Mouse (Mus musculus) lung, embryonic 15.5 days (tissue): Measurements from ENCODE around the gene Pnpla1. TPM values are rescaled to one million over a fixed set of nuclear protein-coding genes. Genes with fewer than 3 reads are reported as not detected.

Source experiments
- ATAC-seq: fragments of 200-750 bp; cut with Nextera tagmentation; 2 replicates; pipeline ENCODE4 v1.8.0; 2017; ENCODE audit warnings: moderate number of reproducible peaks, borderline replicate concordance; ENCODE audit not compliant: low FRiP score, low TSS enrichment; ENCODE audit errors: extremely low read depth
- H3K27ac ChIP-seq: fragments of 300-500 bp; sonication (generic); 2 replicates; pipeline ENCODE4 v1.5.1; 2015; ENCODE audit warnings: moderate library complexity, mild to moderate bottlenecking, inconsistent platforms
- H3K27me3 ChIP-seq: fragments of 300-500 bp; sonication (generic); 2 replicates; pipeline ENCODE4 v1.6.1; 2015; ENCODE audit warnings: inconsistent platforms
- H3K36me3 ChIP-seq: fragments of 300-500 bp; sonication (generic); 2 replicates; pipeline ENCODE4 v1.6.1; 2015; ENCODE audit warnings: inconsistent platforms
- H3K4me1 ChIP-seq: fragments of 300-500 bp; sonication (generic); 2 replicates; pipeline ENCODE4 v1.6.1; 2015; ENCODE audit warnings: inconsistent platforms
- H3K4me2 ChIP-seq: fragments of 300-500 bp; sonication (generic); 2 replicates; pipeline ENCODE4 v1.6.1; 2015; ENCODE audit warnings: inconsistent platforms, mild to moderate bottlenecking, moderate library complexity
- H3K4me3 ChIP-seq: fragments of 300-500 bp; sonication (generic); 2 replicates; pipeline ENCODE4 v1.5.1; 2015; ENCODE audit warnings: mild to moderate bottlenecking, inconsistent platforms
- H3K9ac ChIP-seq: fragments of 300-500 bp; sonication (generic); 2 replicates; pipeline ENCODE4 v1.6.1; 2015; ENCODE audit warnings: inconsistent platforms
- H3K9me3 ChIP-seq: fragments of 300-500 bp; sonication (generic); 2 replicates; pipeline ENCODE4 v1.6.1; 2016; ENCODE audit warnings: inconsistent platforms
- WGBS: fragments of 180-500 bp; shearing (Covaris S2); methylation state at CpG from one replicate; pipeline ENCODE4 v1.1.7; 2015; 5-methylcytosine and 5-hydroxymethylcytosine counted together
- polyA plus RNA-seq: library from polyadenylated mRNA; unstranded; fragments of >200 nt; fragmentation: Nextera tagmentation; extraction: Ambion mirVana; gene quantifications from 2 replicates; pipeline ENCODE4 v1.2.1, GENCODE M21; 2015

Gene Pnpla1
- polyA plus RNA-seq, 1 experiment from 2014 or later, result not detected

DNA sequence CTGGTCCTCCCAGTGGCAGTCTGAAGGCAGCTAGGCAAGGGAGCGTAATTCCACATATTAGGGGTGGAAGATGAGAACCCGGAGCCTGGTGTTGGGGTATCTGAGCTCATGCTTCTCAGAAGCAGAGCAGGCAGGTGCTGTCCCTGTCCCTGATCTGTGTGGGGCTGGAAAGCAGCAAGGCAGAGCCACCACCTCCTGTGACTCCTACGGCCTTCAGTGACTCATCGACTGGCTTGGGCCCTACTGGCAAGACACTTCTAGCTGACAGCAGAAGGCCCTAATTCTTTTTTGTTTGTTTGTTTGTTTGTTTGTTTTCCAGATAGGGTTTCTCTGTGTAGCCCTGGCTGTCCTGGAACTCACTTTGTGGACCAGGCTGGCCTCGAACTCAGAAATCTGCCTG lies 7.7 kb upstream of the Pnpla1 start:
- no peak overlapping the region for H3K4me2 ChIP-seq
- WGBS, result 86% methylated on average over 5 of the region's 5 CpGs
- H3K27ac ChIP-seq, result no peak overlapping the region
- no peaks in the 10 kb centered on the region for H3K36me3 ChIP-seq
- H3K27me3 ChIP-seq, result no peaks in the 10 kb centered on the region
- ATAC-seq, result no peak
- H3K4me3 ChIP-seq, result no peak overlapping the region
- peaks cover 8% of the 10 kb centered on the region for H3K4me1 ChIP-seq
- no peaks in the 10 kb centered on the region for H3K9me3 ChIP-seq
- H3K9ac ChIP-seq, result no peak overlapping the region

GRCm38 (mm10) chr17:28854377-28854776 lies 3.8 kb upstream of the Pnpla1 start:
- Histone ChIP-seq H3K4me3 (no peak overlapping the region), H3K27ac (no peak overlapping the region), H3K36me3 (no peaks in the 10 kb centered on the region), H3K9ac (no peak overlapping the region), H3K4me1 (peaks cover 8% of the 10 kb centered on the region; the same call in 1 of the 2 replicates), H3K27me3 (no peaks in the 10 kb centered on the region), H3K9me3 (peaks cover 6% of the 10 kb centered on the region; the same call in 1 of the 2 replicates), H3K4me2 (no peak overlapping the region)
- 75% methylated on average over 7 of the region's 7 CpGs for WGBS
- ATAC-seq, result no peak

GRCm38 (mm10) chr17:28855166-28855885 lies 2.9 kb upstream of the Pnpla1 start:
- no peak for ATAC-seq
- no peak overlapping the region for H3K27ac ChIP-seq
- 66% methylated on average over 9 of the region's 9 CpGs for WGBS

DNA sequence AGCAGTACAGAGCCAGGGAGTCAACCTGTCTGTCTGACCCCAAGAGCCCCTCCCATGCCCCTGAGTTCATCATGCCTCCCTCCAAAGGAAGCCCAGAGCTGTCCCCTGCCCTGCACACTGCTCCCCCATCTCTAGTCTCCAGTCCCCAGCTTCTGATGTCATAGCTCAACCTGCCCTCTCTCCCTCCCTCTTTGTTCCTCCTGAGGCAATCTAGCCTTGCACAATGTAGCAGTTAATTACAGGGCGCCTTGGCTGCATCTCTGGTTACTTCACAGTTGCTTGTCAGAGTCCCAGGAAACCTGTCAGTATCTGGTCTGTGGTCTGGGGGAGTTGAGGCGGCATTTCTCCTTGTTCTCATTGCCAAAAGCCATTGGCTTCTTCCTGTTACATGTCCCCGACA lies 2.2 kb upstream of the Pnpla1 start:
- no peak overlapping the region for H3K9ac ChIP-seq
- no peaks in the 10 kb centered on the region for H3K27me3 ChIP-seq
- H3K4me3 ChIP-seq, result no peak overlapping the region
- H3K9me3 ChIP-seq, result peaks cover 6% of the 10 kb centered on the region; the same call in 1 of the 2 replicates
- H3K27ac ChIP-seq, result no peak overlapping the region
- 46% methylated on average over 3 of the region's 3 CpGs for WGBS
- H3K36me3 ChIP-seq, result no peaks in the 10 kb centered on the region
- no peak for ATAC-seq
- H3K4me1 ChIP-seq, result peaks cover 8% of the 10 kb centered on the region; the same call in 1 of the 2 replicates
- H3K4me2 ChIP-seq, result no peak overlapping the region

More at GRCm38 (mm10) chr17:28855166-28855885, 2.9 kb upstream of the Pnpla1 start:
- Histone ChIP-seq H3K9me3 (peaks cover 6% of the 10 kb centered on the region; the same call in 1 of the 2 replicates), H3K4me2 (no peak overlapping the region), H3K36me3 (no peaks in the 10 kb centered on the region), H3K4me3 (no peak overlapping the region), H3K9ac (no peak overlapping the region), H3K27me3 (no peaks in the 10 kb centered on the region), H3K4me1 (peaks cover 8% of the 10 kb centered on the region; the same call in 1 of the 2 replicates)

DNA sequence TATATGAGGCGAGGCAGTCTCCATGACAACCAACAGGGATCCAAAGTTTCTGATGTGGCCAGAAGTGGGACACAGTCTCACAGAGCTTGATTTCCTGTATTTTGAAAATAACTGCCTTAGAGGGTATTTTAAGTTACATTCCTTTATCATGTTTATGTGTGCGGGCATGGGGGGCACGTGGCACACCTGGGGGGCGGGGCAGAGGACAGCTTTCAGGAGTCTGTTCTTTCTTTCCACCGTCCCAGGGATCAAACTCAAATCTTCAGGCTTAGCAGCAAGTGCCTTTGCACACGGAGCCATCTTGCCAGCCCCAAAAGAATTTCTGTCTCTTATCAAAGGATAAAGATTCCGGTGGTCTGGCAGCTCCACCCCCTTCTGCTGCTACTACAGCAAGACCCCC lies 5.7 kb downstream of the Pnpla1 start:
- H3K27ac ChIP-seq, result no peak overlapping the region
- 62% methylated on average over 7 of the region's 7 CpGs for WGBS
- no peak for ATAC-seq

DNA sequence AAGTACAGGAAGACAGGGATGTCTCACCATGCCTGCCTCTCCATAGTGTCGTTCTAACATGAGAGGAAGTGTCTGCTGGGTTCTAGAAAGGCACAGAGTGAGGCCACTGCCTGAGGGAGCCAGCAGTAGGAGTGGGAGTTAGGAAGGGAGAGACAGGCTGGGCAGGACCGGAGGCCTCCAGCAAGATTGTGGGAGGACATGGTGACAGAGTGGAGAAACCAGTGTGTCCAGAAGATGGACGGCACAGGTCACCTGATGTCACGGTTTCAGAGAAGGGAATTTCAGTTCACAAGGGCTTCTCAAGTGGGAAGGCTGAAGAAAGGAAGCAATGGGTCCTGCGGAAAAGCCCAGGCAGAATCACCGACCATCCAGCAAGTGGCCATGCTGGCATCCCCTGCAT lies 6.3 kb downstream of the Pnpla1 start:
- H3K4me3 ChIP-seq, result no peak overlapping the region
- 42% methylated on average over 6 of the region's 6 CpGs for WGBS
- no peaks in the 10 kb centered on the region for H3K4me1 ChIP-seq

More for the DNA sequence above, 5.7 kb downstream of the Pnpla1 start:
- Histone ChIP-seq H3K4me2 (no peak overlapping the region), H3K9me3 (no peaks in the 10 kb centered on the region), H3K27me3 (no peaks in the 10 kb centered on the region), H3K4me3 (no peak overlapping the region), H3K36me3 (no peaks in the 10 kb centered on the region), H3K4me1 (no peaks in the 10 kb centered on the region), H3K9ac (no peak overlapping the region)

GRCm38 (mm10) chr17:28866921-28867320 lies 8.7 kb downstream of the Pnpla1 start:
- Histone ChIP-seq H3K4me1 (no peaks in the 10 kb centered on the region), H3K4me2 (no peak overlapping the region), H3K27ac (no peak overlapping the region), H3K9me3 (no peaks in the 10 kb centered on the region), H3K36me3 (no peaks in the 10 kb centered on the region), H3K9ac (no peak overlapping the region), H3K4me3 (no peak overlapping the region), H3K27me3 (no peaks in the 10 kb centered on the region)
- no peak for ATAC-seq

More for the DNA sequence above, 6.3 kb downstream of the Pnpla1 start:
- no peaks in the 10 kb centered on the region for H3K9me3 ChIP-seq
- no peak overlapping the region for H3K9ac ChIP-seq
- no peaks in the 10 kb centered on the region for H3K27me3 ChIP-seq
- ATAC-seq, result no peak
- no peaks in the 10 kb centered on the region for H3K36me3 ChIP-seq
- no peak overlapping the region for H3K4me2 ChIP-seq
- no peak overlapping the region for H3K27ac ChIP-seq

DNA sequence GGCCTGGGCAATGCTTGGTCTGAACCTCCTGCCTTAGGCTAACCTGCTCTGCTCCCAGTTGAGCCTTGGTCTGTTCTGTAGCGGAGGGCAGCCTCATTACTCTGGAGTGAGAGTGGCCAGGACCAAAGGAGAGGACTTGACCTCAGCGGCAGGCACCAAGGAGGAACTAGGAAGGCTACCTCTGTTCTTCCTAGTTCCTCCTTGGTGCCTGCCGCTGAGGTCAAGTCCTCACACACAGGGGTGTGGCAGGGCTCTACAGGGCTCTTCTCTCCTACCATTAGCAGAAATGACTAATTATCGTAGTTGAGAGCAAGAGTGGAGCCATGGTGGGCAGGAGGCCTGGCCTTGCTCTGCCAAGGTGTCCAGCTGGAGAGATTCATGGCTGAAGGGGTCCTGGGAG lies 9.2 kb downstream of the Pnpla1 start:
- Histone ChIP-seq H3K4me3 (no peak overlapping the region), H3K27me3 (no peaks in the 10 kb centered on the region), H3K9me3 (no peaks in the 10 kb centered on the region), H3K27ac (no peak overlapping the region), H3K4me2 (no peak overlapping the region), H3K9ac (no peak overlapping the region), H3K4me1 (no peaks in the 10 kb centered on the region), H3K36me3 (no peaks in the 10 kb centered on the region)
- 87% methylated on average over 4 of the region's 4 CpGs for WGBS
- no peak for ATAC-seq

- Histone ChIP-seq H3K4me1 (no peaks in the 10 kb centered on the region), H3K4me3 (no peak overlapping the region), H3K9me3 (no peaks in the 10 kb centered on the region), H3K27ac (no peak overlapping the region), H3K4me2 (no peak overlapping the region), H3K36me3 (no peaks in the 10 kb centered on the region), H3K9ac (no peak overlapping the region), H3K27me3 (no peaks in the 10 kb centered on the region)
- 55% methylated on average over 9 of the region's 9 CpGs for WGBS
- ATAC-seq, result no peak
Observed at GRCm38 (mm10) chr17:28869412-28870110, 11.3 kb downstream of the Pnpla1 start.

DNA sequence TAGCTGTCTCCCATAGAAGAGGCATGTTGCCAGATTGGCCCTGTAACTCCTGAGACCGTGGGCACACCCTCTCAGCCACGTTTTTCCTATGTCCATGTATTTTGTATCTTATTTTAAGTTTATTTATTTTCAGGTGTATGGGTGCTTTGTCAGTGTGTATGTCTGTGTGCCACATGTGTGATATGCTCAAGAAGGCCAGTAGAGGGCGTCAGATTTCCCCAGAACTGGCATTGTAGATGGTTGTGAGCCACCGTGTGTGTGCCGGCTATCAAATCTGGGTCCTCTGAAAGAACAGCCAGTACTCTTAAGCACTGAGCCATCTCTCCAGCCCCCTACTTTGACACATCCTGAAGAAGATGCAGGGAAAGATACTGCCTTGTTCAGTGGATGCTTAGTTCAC lies 12.2 kb downstream of the Pnpla1 start:
- WGBS, result 74% methylated on average over 5 of the region's 5 CpGs
- peaks cover 7% of the 10 kb centered on the region for H3K4me1 ChIP-seq

DNA sequence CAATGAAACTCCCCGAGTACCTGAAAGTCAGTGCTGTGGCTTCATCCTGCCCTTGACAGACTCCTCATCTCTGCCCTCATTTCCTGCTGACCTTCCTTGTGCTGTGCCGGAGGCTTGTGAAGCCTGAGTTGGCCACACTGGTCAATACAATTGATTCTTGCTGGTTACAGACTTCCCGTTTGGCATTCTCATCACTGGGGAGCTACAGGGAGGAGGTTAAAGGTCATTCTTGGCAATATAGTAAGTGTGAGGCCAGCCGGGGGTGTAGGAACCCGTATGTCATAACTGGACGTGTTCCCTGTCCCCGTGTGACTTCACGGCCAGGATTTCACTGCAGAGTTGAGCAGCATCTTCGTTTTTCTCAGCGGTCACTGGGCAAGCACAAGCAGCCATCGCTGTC lies 13.6 kb downstream of the Pnpla1 start:
- Histone ChIP-seq H3K36me3 (no peaks in the 10 kb centered on the region), H3K27ac (no peak overlapping the region), H3K4me1 (peaks cover 12% of the 10 kb centered on the region), H3K9ac (no peak overlapping the region), H3K4me3 (no peak overlapping the region), H3K4me2 (no peak overlapping the region), H3K27me3 (no peaks in the 10 kb centered on the region), H3K9me3 (no peaks in the 10 kb centered on the region)
- ATAC-seq, result no peak
- WGBS, result 57% methylated on average over 11 of the region's 11 CpGs

More for the DNA sequence above, 12.2 kb downstream of the Pnpla1 start:
- Histone ChIP-seq H3K36me3 (no peaks in the 10 kb centered on the region), H3K4me3 (no peak overlapping the region), H3K27ac (no peak overlapping the region), H3K27me3 (no peaks in the 10 kb centered on the region), H3K9me3 (no peaks in the 10 kb centered on the region), H3K9ac (no peak overlapping the region), H3K4me2 (no peak overlapping the region)
- ATAC-seq, result no peak

- no peak overlapping the region for H3K27ac ChIP-seq
- peaks cover 14% of the 10 kb centered on the region for H3K4me1 ChIP-seq
- no peak for ATAC-seq
- 75% methylated on average over 7 of the region's 7 CpGs for WGBS
- no peak overlapping the region for H3K4me3 ChIP-seq
- no peaks in the 10 kb centered on the region for H3K36me3 ChIP-seq
- H3K9ac ChIP-seq, result no peak overlapping the region
- H3K27me3 ChIP-seq, result no peaks in the 10 kb centered on the region
- H3K9me3 ChIP-seq, result no peaks in the 10 kb centered on the region
- no peak overlapping the region for H3K4me2 ChIP-seq
Observed at GRCm38 (mm10) chr17:28872322-28872721, 14.1 kb downstream of the Pnpla1 start.
